Mouse (Mus musculus): ENCODE measurements around the gene Scn9a. TPM values are rescaled to one million over a fixed set of nuclear protein-coding genes. Genes with fewer than 3 reads are reported as not detected.

Scn9a gene
- polyA plus RNA-seq (2014; fragmentation: Nextera tagmentation; extraction: Ambion mirVana), result 9.0 and 10.5 TPM in 2 replicates

GRCm38 (mm10) chr2:66634580-66635359, at the start of gene Scn9a:
TSS of gene Scn9a (minus strand) at chr2:66634962.
- no peaks in the 10 kb centered on the region for H3K27me3 ChIP-seq (ENCODE audit: control insufficient read depth, insufficient read depth, low read length)
- peak within 1 kb of the TSS; percentile 50 for H3K9ac ChIP-seq (ENCODE audit: low read length)
- ATAC-seq (ENCODE audit: insufficient read depth, low FRiP score, low TSS enrichment) (peak; percentile 85), DNase-seq (ENCODE audit: low spot score) (peak; percentile 73)
- WGBS, result under 1% methylated on average over 29 of the region's 29 CpGs
- H3K36me3 ChIP-seq (ENCODE audit: control insufficient read depth, insufficient read depth, low read length), result no peaks in the 10 kb centered on the region
- no peaks in the 10 kb centered on the region for H3K9me3 ChIP-seq (ENCODE audit: control insufficient read depth, low read length)
- H3K4me2 ChIP-seq (ENCODE audit: low read depth), result peak within 1 kb of the TSS; percentile 66
- no peak within 1 kb of the TSS for H3K27ac ChIP-seq (ENCODE audit: low read depth, low read length)
- H3K4me3 ChIP-seq (ENCODE audit: low read depth, low read length), result peak within 1 kb of the TSS; percentile 34
- H3K4me1 ChIP-seq (ENCODE audit: control insufficient read depth, insufficient read depth, low read length), result no peaks in the 10 kb centered on the region

GRCm38 (mm10) chr2:66661988-66662387, 27.2 kb upstream of the Scn9a start:
- Histone ChIP-seq H3K4me2 (ENCODE audit: low read depth) (no peak overlapping the region), H3K9ac (ENCODE audit: low read length) (no peak overlapping the region), H3K4me3 (ENCODE audit: low read depth, low read length) (no peak overlapping the region), H3K9me3 (ENCODE audit: control insufficient read depth, low read length) (no peaks in the 10 kb centered on the region), H3K4me1 (ENCODE audit: control insufficient read depth, insufficient read depth, low read length) (no peaks in the 10 kb centered on the region), H3K27ac (ENCODE audit: low read depth, low read length) (no peak overlapping the region), H3K36me3 (ENCODE audit: control insufficient read depth, insufficient read depth, low read length) (no peaks in the 10 kb centered on the region), H3K27me3 (ENCODE audit: control insufficient read depth, insufficient read depth, low read length) (no peaks in the 10 kb centered on the region)
- WGBS, result 70% methylated on average over 1 of the region's 1 CpGs
- no peak for DNase-seq (ENCODE audit: low spot score)
- no peak for ATAC-seq (ENCODE audit: insufficient read depth, low FRiP score, low TSS enrichment)

- ATAC-seq (ENCODE audit: insufficient read depth, low FRiP score, low TSS enrichment), result no peak
- WGBS, result 90% methylated on average over 3 of the region's 3 CpGs
Observed at GRCm38 (mm10) chr2:66656430-66656829, 21.7 kb upstream of the Scn9a start.

GRCm38 (mm10) chr2:66655431-66655830, 20.7 kb upstream of the Scn9a start:
- no peak overlapping the region for H3K4me2 ChIP-seq (ENCODE audit: low read depth)
- DNase-seq (ENCODE audit: low spot score) (no peak), ATAC-seq (ENCODE audit: insufficient read depth, low FRiP score, low TSS enrichment) (no peak)
- no peak overlapping the region for H3K4me3 ChIP-seq (ENCODE audit: low read depth, low read length)
- H3K9me3 ChIP-seq (ENCODE audit: control insufficient read depth, low read length), result no peaks in the 10 kb centered on the region
- no peaks in the 10 kb centered on the region for H3K27me3 ChIP-seq (ENCODE audit: control insufficient read depth, insufficient read depth, low read length)
- no peak overlapping the region for H3K9ac ChIP-seq (ENCODE audit: low read length)
- no peak overlapping the region for H3K27ac ChIP-seq (ENCODE audit: low read depth, low read length)
- H3K36me3 ChIP-seq (ENCODE audit: control insufficient read depth, insufficient read depth, low read length), result no peaks in the 10 kb centered on the region
- no peaks in the 10 kb centered on the region for H3K4me1 ChIP-seq (ENCODE audit: control insufficient read depth, insufficient read depth, low read length)
- WGBS, result 93% methylated on average over 2 of the region's 2 CpGs

More at GRCm38 (mm10) chr2:66656430-66656829, 21.7 kb upstream of the Scn9a start:
- Histone ChIP-seq H3K9ac (ENCODE audit: low read length) (no peak overlapping the region), H3K4me3 (ENCODE audit: low read depth, low read length) (no peak overlapping the region), H3K9me3 (ENCODE audit: control insufficient read depth, low read length) (no peaks in the 10 kb centered on the region), H3K36me3 (ENCODE audit: control insufficient read depth, insufficient read depth, low read length) (no peaks in the 10 kb centered on the region), H3K4me2 (ENCODE audit: low read depth) (no peak overlapping the region), H3K27ac (ENCODE audit: low read depth, low read length) (no peak overlapping the region), H3K27me3 (ENCODE audit: control insufficient read depth, insufficient read depth, low read length) (no peaks in the 10 kb centered on the region), H3K4me1 (ENCODE audit: control insufficient read depth, insufficient read depth, low read length) (no peaks in the 10 kb centered on the region)
- no peak for DNase-seq (ENCODE audit: low spot score)

- Histone ChIP-seq H3K9ac (ENCODE audit: low read length) (no peak overlapping the region), H3K36me3 (ENCODE audit: control insufficient read depth, insufficient read depth, low read length) (no peaks in the 10 kb centered on the region), H3K4me2 (ENCODE audit: low read depth) (no peak overlapping the region), H3K27ac (ENCODE audit: low read depth, low read length) (no peak overlapping the region), H3K9me3 (ENCODE audit: control insufficient read depth, low read length) (no peaks in the 10 kb centered on the region), H3K4me3 (ENCODE audit: low read depth, low read length) (no peak overlapping the region), H3K27me3 (ENCODE audit: control insufficient read depth, insufficient read depth, low read length) (no peaks in the 10 kb centered on the region), H3K4me1 (ENCODE audit: control insufficient read depth, insufficient read depth, low read length) (no peaks in the 10 kb centered on the region)
- WGBS, result 33% methylated on average over 5 of the region's 5 CpGs
- DNase-seq (ENCODE audit: low spot score) (peak; percentile 25), ATAC-seq (ENCODE audit: insufficient read depth, low FRiP score, low TSS enrichment) (peak; percentile 60; the same call in 1 of the 2 replicates)
Observed at GRCm38 (mm10) chr2:66644384-66644783, 9.6 kb upstream of the Scn9a start.

- WGBS, result 48% methylated on average over 5 of the region's 5 CpGs
- Histone ChIP-seq H3K27ac (ENCODE audit: low read depth, low read length) (no peak overlapping the region), H3K4me3 (ENCODE audit: low read depth, low read length) (no peak overlapping the region), H3K4me2 (ENCODE audit: low read depth) (no peak overlapping the region), H3K4me1 (ENCODE audit: control insufficient read depth, insufficient read depth, low read length) (no peaks in the 10 kb centered on the region), H3K9ac (ENCODE audit: low read length) (no peak overlapping the region), H3K27me3 (ENCODE audit: control insufficient read depth, insufficient read depth, low read length) (no peaks in the 10 kb centered on the region), H3K36me3 (ENCODE audit: control insufficient read depth, insufficient read depth, low read length) (no peaks in the 10 kb centered on the region), H3K9me3 (ENCODE audit: control insufficient read depth, low read length) (no peaks in the 10 kb centered on the region)
- ATAC-seq (ENCODE audit: insufficient read depth, low FRiP score, low TSS enrichment) (no peak), DNase-seq (ENCODE audit: low spot score) (no peak)
Observed at GRCm38 (mm10) chr2:66632728-66633127, 2.0 kb downstream of the Scn9a start.

- H3K27me3 ChIP-seq (ENCODE audit: control insufficient read depth, insufficient read depth, low read length), result no peaks in the 10 kb centered on the region
- no peak overlapping the region for H3K27ac ChIP-seq (ENCODE audit: low read depth, low read length)
- H3K4me2 ChIP-seq (ENCODE audit: low read depth), result no peak overlapping the region
- H3K36me3 ChIP-seq (ENCODE audit: control insufficient read depth, insufficient read depth, low read length), result no peaks in the 10 kb centered on the region
- 69% methylated on average over 7 of the region's 7 CpGs for WGBS
- H3K4me1 ChIP-seq (ENCODE audit: control insufficient read depth, insufficient read depth, low read length), result no peaks in the 10 kb centered on the region
- DNase-seq (ENCODE audit: low spot score), result peak; percentile 14
- peak; percentile 54 for ATAC-seq (ENCODE audit: insufficient read depth, low FRiP score, low TSS enrichment)
- no peaks in the 10 kb centered on the region for H3K9me3 ChIP-seq (ENCODE audit: control insufficient read depth, low read length)
- no peak overlapping the region for H3K9ac ChIP-seq (ENCODE audit: low read length)
- no peak overlapping the region for H3K4me3 ChIP-seq (ENCODE audit: low read depth, low read length)
Observed at GRCm38 (mm10) chr2:66611091-66611490, 23.7 kb downstream of the Scn9a start.

- Histone ChIP-seq H3K4me2 (ENCODE audit: low read depth) (no peak overlapping the region), H3K4me1 (ENCODE audit: control insufficient read depth, insufficient read depth, low read length) (no peaks in the 10 kb centered on the region), H3K9me3 (ENCODE audit: control insufficient read depth, low read length) (no peaks in the 10 kb centered on the region), H3K36me3 (ENCODE audit: control insufficient read depth, insufficient read depth, low read length) (no peaks in the 10 kb centered on the region), H3K4me3 (ENCODE audit: low read depth, low read length) (no peak overlapping the region), H3K27me3 (ENCODE audit: control insufficient read depth, insufficient read depth, low read length) (no peaks in the 10 kb centered on the region), H3K27ac (ENCODE audit: low read depth, low read length) (no peak overlapping the region), H3K9ac (ENCODE audit: low read length) (no peak overlapping the region)
- no peak for ATAC-seq (ENCODE audit: insufficient read depth, low FRiP score, low TSS enrichment)
- DNase-seq (ENCODE audit: low spot score), result no peak
- WGBS, result 83% methylated on average over 6 of the region's 6 CpGs
Observed at GRCm38 (mm10) chr2:66597313-66597712, 37.4 kb downstream of the Scn9a start.

GRCm38 (mm10) chr2:66596145-66596544, 38.6 kb downstream of the Scn9a start:
- H3K9ac ChIP-seq (ENCODE audit: low read length), result no peak overlapping the region
- 0 out of 2 replicates have a peak, but pooled peaks have one; percentile 27 for ATAC-seq (ENCODE audit: insufficient read depth, low FRiP score, low TSS enrichment)
- H3K4me1 ChIP-seq (ENCODE audit: control insufficient read depth, insufficient read depth, low read length), result no peaks in the 10 kb centered on the region
- no peaks in the 10 kb centered on the region for H3K9me3 ChIP-seq (ENCODE audit: control insufficient read depth, low read length)
- no peaks in the 10 kb centered on the region for H3K27me3 ChIP-seq (ENCODE audit: control insufficient read depth, insufficient read depth, low read length)
- H3K36me3 ChIP-seq (ENCODE audit: control insufficient read depth, insufficient read depth, low read length), result no peaks in the 10 kb centered on the region
- WGBS, result 42% methylated on average over 5 of the region's 5 CpGs
- no peak overlapping the region for H3K27ac ChIP-seq (ENCODE audit: low read depth, low read length)
- no peak overlapping the region for H3K4me3 ChIP-seq (ENCODE audit: low read depth, low read length)
- DNase-seq (ENCODE audit: low spot score), result no peak
- no peak overlapping the region for H3K4me2 ChIP-seq (ENCODE audit: low read depth)
